Mouse (Mus musculus) heart, embryonic 16.5 days (tissue): ENCODE data around the gene Nepro. TPM values are rescaled to one million over a fixed set of nuclear protein-coding genes. Genes with fewer than 3 reads are reported as not detected.

ENCODE experiments used
- ATAC-seq: fragments of 200-750 bp; cut with Nextera tagmentation; replicated peaks from 2 replicates; pipeline ENCODE4 v1.8.0; 2017; ENCODE audit warnings: moderate number of reproducible peaks; ENCODE audit not compliant: insufficient read depth, low FRiP score; ENCODE audit errors: extremely low read depth
- H3K27ac ChIP-seq: fragments of 300-500 bp; sonication (generic); 2 replicates; pipeline ENCODE4 v1.5.1; 2014; ENCODE audit warnings: mild to moderate bottlenecking, low read length, control low read depth, moderate library complexity
- H3K27me3 ChIP-seq: fragments of 300-500 bp; sonication (generic); 2 replicates; pipeline ENCODE4 v1.6.1; 2014; ENCODE audit warnings: low read length, mixed read lengths; ENCODE audit not compliant: control insufficient read depth, insufficient read depth
- H3K36me3 ChIP-seq: fragments of 300-500 bp; sonication (generic); 2 replicates; pipeline ENCODE4 v1.6.1; 2014; ENCODE audit not compliant: control insufficient read depth, insufficient read depth
- H3K4me1 ChIP-seq: fragments of 300-500 bp; sonication (generic); 2 replicates; pipeline ENCODE4 v1.6.1; 2014; ENCODE audit warnings: low read length, mixed read lengths; ENCODE audit not compliant: control insufficient read depth, insufficient read depth
- H3K4me2 ChIP-seq: fragments of 300-500 bp; sonication (generic); 2 replicates; pipeline ENCODE4 v1.6.1; 2014; ENCODE audit warnings: low read depth, mild to moderate bottlenecking, control low read depth, low read length
- H3K4me3 ChIP-seq: fragments of 300-500 bp; sonication (generic); 2 replicates; pipeline ENCODE4 v1.5.1; 2014; ENCODE audit warnings: mild to moderate bottlenecking, control low read depth, low read length
- H3K9ac ChIP-seq: fragments of 300-500 bp; sonication (generic); 2 replicates; pipeline ENCODE4 v1.6.1; 2014; ENCODE audit warnings: low read length, control low read depth
- H3K9me3 ChIP-seq: fragments of 300-500 bp; sonication (generic); replicated peaks from 2 replicates; pipeline ENCODE4 v1.6.1; 2016; ENCODE audit warnings: low read length; ENCODE audit not compliant: control insufficient read depth
- WGBS: fragments of 180-500 bp; shearing (Covaris S2); extraction: QIAGEN DNeasy Blood & Tissue Kit; methylation state at CpG from one replicate; pipeline ENCODE4 v1.1.7; 2014; 5-methylcytosine and 5-hydroxymethylcytosine counted together
- polyA plus RNA-seq: library from polyadenylated mRNA; unstranded; fragments of >200 nt; fragmentation: Nextera tagmentation; extraction: Ambion mirVana; gene quantifications from 2 replicates; pipeline ENCODE4 v1.2.1, GENCODE M21; 2015

Gene Nepro
- polyA plus RNA-seq, 1 experiment from 2014 or later: 3.6 TPM

- Histone ChIP-seq H3K27me3 (no peaks in the 10 kb centered on the region), H3K4me3 (no peak overlapping the region), H3K4me2 (no peak overlapping the region), H3K9ac (no peak overlapping the region), H3K36me3 (no peaks in the 10 kb centered on the region), H3K4me1 (no peaks in the 10 kb centered on the region), H3K9me3 (no peaks in the 10 kb centered on the region), H3K27ac (no peak overlapping the region)
- ATAC-seq: no peak
- WGBS: 43% methylated on average over 2 of the region's 2 CpGs
Observed at GRCm38 (mm10) chr16:44767967-44768366, 43.9 kb downstream of the Nepro start.

GRCm38 (mm10) chr16:44772577-44772976, 48.5 kb downstream of the Nepro start:
- H3K4me3 ChIP-seq: no peak overlapping the region
- H3K36me3 ChIP-seq: no peaks in the 10 kb centered on the region
- no peaks in the 10 kb centered on the region for H3K4me1 ChIP-seq
- 67% methylated on average over 6 of the region's 6 CpGs for WGBS
- ATAC-seq: no peak
- H3K4me2 ChIP-seq: no peak overlapping the region
- no peak overlapping the region for H3K27ac ChIP-seq
- H3K9ac ChIP-seq: no peak overlapping the region
- H3K9me3 ChIP-seq: no peaks in the 10 kb centered on the region
- H3K27me3 ChIP-seq: no peaks in the 10 kb centered on the region

- H3K27me3 ChIP-seq: no peaks in the 10 kb centered on the region
- no peak overlapping the region for H3K4me2 ChIP-seq
- WGBS: 73% methylated on average over 3 of the region's 3 CpGs
- no peak overlapping the region for H3K4me3 ChIP-seq
- H3K36me3 ChIP-seq: no peaks in the 10 kb centered on the region
- H3K9ac ChIP-seq: no peak overlapping the region
- no peaks in the 10 kb centered on the region for H3K9me3 ChIP-seq
- no peaks in the 10 kb centered on the region for H3K4me1 ChIP-seq
- no peak for ATAC-seq
- H3K27ac ChIP-seq: no peak overlapping the region
Observed at GRCm38 (mm10) chr16:44773673-44774072, 49.6 kb downstream of the Nepro start.

- ATAC-seq: no peak
- no peaks in the 10 kb centered on the region for H3K4me1 ChIP-seq
- H3K27ac ChIP-seq: no peak overlapping the region
- no peaks in the 10 kb centered on the region for H3K36me3 ChIP-seq
- H3K9ac ChIP-seq: no peak overlapping the region
- H3K4me2 ChIP-seq: no peak overlapping the region
- H3K9me3 ChIP-seq: no peaks in the 10 kb centered on the region
- WGBS: 84% methylated on average over 6 of the region's 6 CpGs
- no peak overlapping the region for H3K4me3 ChIP-seq
- H3K27me3 ChIP-seq: no peaks in the 10 kb centered on the region
Observed at GRCm38 (mm10) chr16:44774201-44774600, 50.1 kb downstream of the Nepro start.

GRCm38 (mm10) chr16:44778538-44779147, 54.5 kb downstream of the Nepro start:
- no peak overlapping the region for H3K27ac ChIP-seq
- H3K9ac ChIP-seq: no peak overlapping the region
- ATAC-seq: no peak
- peak overlapping the region; percentile 53 for H3K4me2 ChIP-seq
- no peaks in the 10 kb centered on the region for H3K9me3 ChIP-seq
- WGBS: 51% methylated on average over 17 of the region's 17 CpGs
- no peaks in the 10 kb centered on the region for H3K4me1 ChIP-seq
- H3K27me3 ChIP-seq: no peaks in the 10 kb centered on the region
- no peaks in the 10 kb centered on the region for H3K36me3 ChIP-seq
- H3K4me3 ChIP-seq: peak overlapping the region; percentile 25

- WGBS: 94% methylated on average over 5 of the region's 5 CpGs
- no peaks in the 10 kb centered on the region for H3K9me3 ChIP-seq
- no peak overlapping the region for H3K27ac ChIP-seq
- no peaks in the 10 kb centered on the region for H3K36me3 ChIP-seq
- no peak overlapping the region for H3K9ac ChIP-seq
- no peaks in the 10 kb centered on the region for H3K27me3 ChIP-seq
- no peaks in the 10 kb centered on the region for H3K4me1 ChIP-seq
- ATAC-seq: no peak
- H3K4me2 ChIP-seq: no peak overlapping the region
- H3K4me3 ChIP-seq: no peak overlapping the region
Observed at GRCm38 (mm10) chr16:44779494-44779893, 55.4 kb downstream of the Nepro start.

- H3K36me3 ChIP-seq: no peaks in the 10 kb centered on the region
- H3K9me3 ChIP-seq: no peaks in the 10 kb centered on the region
- ATAC-seq: no peak
- H3K4me2 ChIP-seq: no peak overlapping the region
- WGBS: 70% methylated on average over 4 of the region's 4 CpGs
- no peak overlapping the region for H3K9ac ChIP-seq
- no peak overlapping the region for H3K4me3 ChIP-seq
- no peaks in the 10 kb centered on the region for H3K4me1 ChIP-seq
- H3K27me3 ChIP-seq: no peaks in the 10 kb centered on the region
- no peak overlapping the region for H3K27ac ChIP-seq
Observed at GRCm38 (mm10) chr16:44780751-44781150, 56.6 kb downstream of the Nepro start.

Other genes with a start within 250 kb of the Nepro start
- 8.3 and 9.2 TPM in 2 replicates for gene Boc, start 165.4 kb upstream of the Nepro start, polyA plus RNA-seq
- gene Gtpbp8, start 22.1 kb downstream of the Nepro start, polyA plus RNA-seq: 20.9 and 21.7 TPM in 2 replicates
- 1.2 and 1.4 TPM in 2 replicates for gene Cd200r1, start 41.4 kb downstream of the Nepro start, polyA plus RNA-seq
- 0.17 and 0.19 TPM in 2 replicates for gene Cd200r4, start 87.4 kb downstream of the Nepro start, polyA plus RNA-seq
- gene Cd200r2, start 142.8 kb downstream of the Nepro start, polyA plus RNA-seq: 0.08 and 0.11 TPM in 2 replicates
- 0.34 TPM in 2 replicates for gene Cd200r3, start 219.4 kb downstream of the Nepro start, polyA plus RNA-seq